Mouse (Mus musculus) common myeloid progenitor, adult 5-6 weeks (primary cell): ENCODE results near the gene Lipt1. TPM values are rescaled to one million over a fixed set of nuclear protein-coding genes. Genes with fewer than 3 reads are reported as not detected.

ENCODE experiments used
- ATAC-seq: replicated peaks from 2 replicates; pipeline ENCODE4 v1.8.0; 2016; ENCODE audit warnings: low read depth, mild to moderate bottlenecking, moderate TSS enrichment, inconsistent platforms; ENCODE audit not compliant: poor library complexity, severe bottlenecking
- total RNA-seq: library from RNA; stranded (forward); fragments of 200-1000, 187-1606 nt; gene quantifications from 2 replicates; pipeline ENCODE4 v1.2.3, GENCODE M21; 2017

Lipt1 gene
- 4.3 and 6.9 TPM in 2 replicates for total RNA-seq

DNA sequence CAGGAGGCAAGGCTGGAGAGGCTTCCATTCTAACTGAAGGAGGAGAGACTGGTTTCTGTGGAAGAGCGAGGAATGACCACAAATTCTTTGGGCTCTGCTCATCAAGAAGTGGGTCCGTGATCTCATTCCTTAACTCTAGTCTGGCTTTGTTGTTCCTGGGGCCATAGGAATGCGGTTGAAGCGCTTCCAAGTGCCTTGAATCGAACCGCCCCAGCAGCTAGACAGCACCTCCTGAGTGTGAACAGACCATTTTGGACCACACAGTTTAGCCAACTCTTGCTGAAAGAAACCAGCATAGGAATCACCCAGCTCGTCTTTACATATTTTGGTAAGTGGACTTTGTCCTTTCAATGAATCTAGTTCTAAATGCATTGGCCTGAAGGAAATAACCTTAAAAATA, at the start of gene Lipt1:
TSS of gene Lipt1 (plus strand) at position 35 of the 400 bp plus-strand sequence.
- ATAC-seq = peak; percentile 9; the same call in 1 of the 2 replicates

DNA sequence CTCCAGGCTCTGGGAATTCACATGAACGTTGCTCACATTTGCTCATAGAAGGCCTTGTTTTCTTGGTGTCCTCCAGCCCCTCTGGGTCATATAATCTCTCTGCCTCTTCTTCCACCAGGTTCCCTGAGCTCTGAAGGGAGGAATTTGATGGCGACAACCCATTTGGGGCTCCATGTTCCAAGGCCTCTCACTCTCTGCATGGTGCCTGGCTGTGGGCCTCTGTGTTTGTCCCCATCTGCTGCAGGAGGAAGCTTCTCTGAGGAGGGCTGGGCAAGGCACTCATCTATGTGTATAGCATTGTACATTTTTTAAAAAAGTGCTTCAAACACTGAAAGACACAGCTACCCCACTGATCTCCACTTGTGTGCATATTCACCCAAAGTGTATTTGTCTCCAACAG, 39.9 kb upstream of the Lipt1 start:
- no peak for ATAC-seq

DNA sequence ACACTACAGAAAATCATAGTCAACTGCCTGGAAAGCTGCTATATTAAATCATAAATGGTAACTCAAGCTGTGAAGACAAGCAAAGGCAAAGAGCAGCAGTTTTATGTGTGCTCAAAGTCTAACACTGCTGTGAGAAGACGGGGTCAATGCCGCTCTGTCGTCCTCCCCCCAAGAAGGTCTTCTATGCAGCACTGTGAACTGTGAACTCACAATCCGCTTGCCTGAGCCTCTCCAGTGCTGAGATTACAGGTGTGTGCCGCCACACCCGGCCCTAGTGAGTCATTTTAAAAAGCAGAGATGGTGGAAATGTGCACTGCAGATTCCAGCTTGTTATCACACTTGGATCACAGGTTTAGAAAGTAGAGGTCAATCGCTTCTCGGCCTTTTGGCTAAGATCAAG, 24.7 kb upstream of the Lipt1 start:
- no peak for ATAC-seq

DNA sequence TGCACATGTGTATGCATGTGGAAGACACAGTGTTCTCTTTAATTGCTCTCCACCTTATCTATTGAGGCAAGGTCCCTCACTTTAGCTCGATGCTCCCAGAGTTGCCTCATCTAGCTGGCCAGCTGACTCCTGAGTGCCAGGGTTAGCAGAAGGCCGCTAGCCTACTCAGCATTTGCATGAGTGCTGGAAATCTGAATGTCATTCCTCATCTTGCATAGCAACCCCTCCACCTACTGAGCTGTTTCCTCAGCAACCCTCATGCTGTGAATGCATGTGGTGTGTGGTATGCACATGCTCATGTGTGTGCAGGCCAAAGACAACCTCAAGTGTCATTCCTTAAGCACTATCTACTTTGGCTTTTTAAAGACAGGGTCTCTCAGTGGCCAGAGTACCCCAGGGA, 20.8 kb upstream of the Lipt1 start:
- no peak for ATAC-seq

DNA sequence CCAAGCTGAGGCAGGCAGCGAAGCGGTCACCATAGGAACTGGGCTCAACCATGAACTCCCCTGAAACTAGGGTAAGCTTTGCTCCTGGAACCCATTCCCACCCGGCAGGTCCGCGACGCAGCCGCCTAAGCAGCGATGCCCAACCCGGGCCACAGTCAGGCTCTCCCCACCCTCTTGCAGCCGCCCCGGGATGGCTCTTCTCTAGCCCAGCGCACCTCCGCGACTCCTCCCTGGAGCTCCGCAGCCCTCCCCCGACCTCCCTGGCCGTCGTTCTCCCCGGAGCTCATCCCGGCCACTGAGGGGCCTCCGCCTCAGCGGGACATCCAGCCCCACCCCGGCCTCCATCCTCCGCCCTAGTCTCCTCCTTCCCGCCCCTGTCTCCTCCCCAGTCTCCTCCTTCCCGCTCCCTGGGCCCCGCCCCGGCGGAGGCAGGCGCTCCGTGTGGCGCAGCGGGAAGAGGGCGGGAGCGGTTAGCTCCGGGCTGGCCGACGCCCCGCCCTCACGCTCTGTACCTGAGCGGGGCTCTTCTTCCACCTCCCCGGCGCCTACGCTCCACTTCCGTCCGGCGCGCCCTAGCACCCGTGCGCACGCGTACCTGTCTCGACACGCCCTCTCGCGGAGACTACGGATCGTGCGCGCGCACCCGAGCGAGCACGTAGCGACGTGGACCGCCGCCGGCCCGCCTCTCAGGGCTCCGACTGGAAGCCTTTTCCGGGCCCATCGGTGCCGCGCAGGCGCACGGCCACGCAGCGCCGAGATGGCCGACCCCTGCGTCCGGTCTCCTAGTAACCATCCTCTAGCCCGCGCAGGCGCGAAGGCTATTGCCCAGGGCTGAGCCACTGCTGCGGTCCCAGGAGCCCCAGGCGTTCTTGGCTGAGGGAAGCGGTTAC, 6.8 kb upstream of the Lipt1 start:
- peak; percentile 83 for ATAC-seq

DNA sequence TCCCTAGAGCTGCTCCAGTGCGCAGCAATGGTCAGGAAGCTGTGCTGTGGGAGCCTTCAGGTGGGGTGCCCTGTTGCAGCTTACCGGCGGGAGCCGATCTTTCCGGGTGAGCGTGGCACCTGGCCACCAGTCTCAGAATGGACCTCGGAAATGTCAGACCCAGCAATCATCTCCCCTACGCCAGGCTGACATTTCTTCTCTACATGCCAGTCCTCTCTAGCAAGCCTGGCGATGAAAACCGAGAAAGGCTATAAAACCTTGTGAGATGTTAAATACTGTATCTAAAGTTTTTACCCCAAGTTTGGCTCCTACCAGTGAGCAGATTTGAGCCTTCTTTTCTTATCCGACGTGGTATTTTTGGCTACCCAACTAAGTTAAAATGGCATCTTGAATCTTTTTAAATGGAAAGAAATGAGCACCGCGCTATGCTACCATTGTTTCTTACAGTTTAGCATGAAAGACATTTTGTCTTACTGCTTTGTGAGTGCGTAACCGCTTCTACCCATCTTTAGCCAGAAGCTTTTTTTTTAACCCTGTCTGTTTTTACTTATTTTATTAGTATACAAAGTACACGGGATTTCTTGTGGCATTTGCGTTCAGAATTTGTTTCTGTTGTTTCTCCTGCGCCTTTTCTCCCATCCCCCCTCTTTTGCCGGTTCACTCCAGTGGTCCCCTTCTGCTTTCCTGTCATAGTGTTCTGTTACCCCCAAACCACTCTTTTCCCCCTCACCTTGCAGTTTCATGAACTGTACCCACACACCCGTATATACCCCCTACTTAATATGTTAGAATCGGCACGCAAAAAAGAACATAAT, 5.9 kb upstream of the Lipt1 start:
- no peak for ATAC-seq

DNA sequence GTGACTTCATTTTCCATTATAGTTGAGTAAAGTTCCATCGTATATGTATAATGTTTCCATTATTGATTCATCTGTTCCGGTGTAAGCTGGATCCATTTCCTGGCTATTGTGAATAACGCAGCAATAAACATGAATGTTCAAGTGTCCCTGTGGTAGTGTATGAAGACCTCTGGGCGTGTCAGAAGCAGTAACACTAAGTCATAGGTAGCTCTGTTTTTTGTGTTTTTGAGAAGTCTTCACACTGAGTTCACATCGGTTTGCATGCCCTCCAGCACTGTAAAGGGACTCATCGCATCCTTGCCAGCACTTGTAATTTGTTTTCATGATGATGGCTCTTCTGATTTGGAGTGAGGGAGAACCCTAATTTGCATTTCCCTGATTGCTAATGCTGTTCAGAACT, 5.3 kb upstream of the Lipt1 start, which contains the start of gene Tsga10:
TSS of gene Tsga10 (minus strand) at position 144 of the 400 bp plus-strand sequence.
- ATAC-seq = no peak

DNA sequence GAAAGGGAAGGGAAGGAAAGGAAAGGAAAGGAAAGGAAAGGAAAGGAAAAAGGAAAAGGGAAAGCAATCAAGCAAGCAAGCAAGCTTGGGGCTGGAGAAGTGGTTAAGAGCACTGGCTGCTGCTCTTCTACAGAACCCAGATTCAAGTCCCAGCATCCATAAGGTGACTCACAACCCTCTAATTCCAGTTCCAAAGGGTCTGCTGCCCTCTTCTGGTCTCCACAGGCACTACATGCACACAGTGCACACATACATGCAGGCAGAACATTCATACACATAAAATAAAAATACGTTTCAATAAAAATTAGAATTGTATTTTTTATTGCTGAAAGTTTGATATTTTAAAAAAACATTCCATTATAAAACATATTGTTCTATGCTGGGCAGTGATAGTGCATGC, 4.5 kb upstream of the Lipt1 start:
- no peak for ATAC-seq

DNA sequence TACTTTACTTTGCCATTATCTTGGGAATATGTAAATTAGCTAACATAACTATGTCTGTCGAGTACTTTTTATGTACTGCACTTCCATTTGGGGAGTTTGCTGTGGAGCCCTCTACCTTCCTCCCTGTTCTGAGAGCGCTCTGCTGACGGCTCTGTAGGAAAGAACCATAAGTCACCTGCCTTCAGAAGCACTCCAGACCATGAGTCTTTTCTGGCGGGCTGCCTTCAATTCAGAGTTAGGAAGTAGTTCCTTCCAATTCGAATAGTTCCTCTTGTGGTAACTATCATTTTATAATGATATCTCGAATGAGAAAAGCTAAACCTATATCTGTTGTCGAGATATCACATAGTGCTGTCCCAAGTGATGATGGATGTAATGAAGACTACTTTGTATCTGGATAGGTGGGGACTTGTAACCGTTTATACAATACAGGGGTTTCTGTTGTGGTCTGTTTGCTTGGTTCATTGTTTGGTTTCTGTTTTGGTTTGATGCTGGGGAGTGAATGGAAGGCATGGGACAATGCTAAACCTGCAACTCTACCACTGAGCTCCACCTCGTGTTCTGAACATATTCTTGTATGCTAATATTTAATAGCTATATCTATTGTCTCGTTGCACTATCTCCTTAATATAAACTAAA, 3.7 kb upstream of the Lipt1 start:
- ATAC-seq = no peak

DNA sequence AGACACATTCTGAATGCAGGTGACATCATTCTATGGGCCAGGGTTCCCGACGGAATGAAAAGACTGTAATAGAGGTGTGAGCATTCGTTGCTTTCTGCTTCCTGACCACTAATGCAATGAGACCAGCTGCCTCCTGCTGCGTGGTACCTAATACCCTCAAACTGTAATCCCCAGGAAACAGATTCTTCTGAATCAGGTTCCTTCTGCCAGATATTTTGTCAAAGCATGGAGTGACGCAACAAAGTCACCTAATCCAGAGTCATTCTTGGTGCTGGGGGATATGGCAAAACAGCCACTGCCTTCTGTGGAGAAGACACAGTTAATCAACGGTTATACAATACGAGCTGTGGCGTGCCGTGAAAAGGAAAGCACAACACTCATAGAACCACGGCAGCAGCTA, 2.9 kb upstream of the Lipt1 start:
- peak; percentile 7; the same call in 1 of the 2 replicates for ATAC-seq

DNA sequence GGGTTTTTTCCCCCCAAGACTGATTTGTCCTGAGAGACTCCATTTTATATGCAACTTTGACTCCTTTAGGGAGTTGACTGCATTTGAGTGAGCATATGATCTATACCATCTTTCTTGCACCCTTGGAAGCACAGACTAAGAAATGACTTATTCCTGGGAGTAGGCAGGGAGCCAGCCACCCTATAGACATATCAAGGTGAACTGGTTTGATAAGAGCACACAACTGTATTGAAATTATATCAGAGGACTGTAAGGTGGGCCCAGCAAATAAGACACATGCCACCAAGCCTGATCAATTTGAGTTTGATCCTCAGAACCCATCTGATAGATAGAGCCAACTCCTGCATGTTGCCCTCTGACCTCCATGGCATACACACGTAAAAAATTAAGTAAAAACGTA, 2.2 kb upstream of the Lipt1 start:
- no peak for ATAC-seq

DNA sequence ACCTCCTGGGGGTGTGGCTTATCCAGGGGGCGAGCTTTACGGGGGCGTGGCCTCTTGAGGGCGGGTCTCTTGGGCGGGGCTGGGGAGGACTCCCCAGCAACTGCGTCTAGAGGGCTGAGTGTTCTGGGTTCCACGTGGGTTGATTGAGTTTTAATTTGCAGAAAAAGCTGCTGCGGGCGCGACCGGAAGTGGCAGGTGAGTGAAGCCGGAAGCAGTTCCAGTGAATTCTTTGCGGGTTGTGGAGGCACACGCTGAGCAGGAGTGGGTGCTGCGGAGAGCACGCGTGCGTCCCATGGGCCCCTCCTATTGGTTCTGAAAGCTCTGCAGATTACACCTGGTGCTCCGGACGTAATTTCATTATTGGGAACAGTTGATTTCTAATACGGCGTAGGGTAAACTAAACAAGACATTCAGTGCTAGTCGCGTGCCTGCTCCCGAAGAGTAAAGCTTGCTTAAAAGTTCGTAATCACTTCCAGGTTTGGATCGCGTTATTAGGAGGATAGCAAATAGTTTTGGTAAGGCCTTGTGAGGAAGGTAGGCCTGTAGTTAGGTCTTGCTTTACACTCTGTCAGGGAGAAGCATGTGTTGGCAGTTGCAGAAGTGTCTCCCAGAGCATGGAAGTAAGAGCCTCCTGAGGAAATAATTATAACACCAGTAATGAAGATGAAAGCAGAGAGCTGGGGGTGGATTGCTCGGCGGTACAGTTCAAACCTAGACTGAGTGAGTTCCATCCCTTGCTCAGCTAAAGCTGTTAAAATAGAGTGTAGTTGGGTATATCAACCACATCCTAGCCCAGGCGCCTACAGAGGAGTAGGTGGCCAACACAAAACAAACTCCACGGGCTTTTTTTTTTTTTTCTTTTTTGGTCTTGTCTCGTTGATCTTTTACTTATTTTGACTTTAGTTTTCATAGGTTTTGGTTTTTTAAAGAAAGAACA, 861 bp downstream of the Lipt1 start:
- peak; percentile 84 for ATAC-seq

DNA sequence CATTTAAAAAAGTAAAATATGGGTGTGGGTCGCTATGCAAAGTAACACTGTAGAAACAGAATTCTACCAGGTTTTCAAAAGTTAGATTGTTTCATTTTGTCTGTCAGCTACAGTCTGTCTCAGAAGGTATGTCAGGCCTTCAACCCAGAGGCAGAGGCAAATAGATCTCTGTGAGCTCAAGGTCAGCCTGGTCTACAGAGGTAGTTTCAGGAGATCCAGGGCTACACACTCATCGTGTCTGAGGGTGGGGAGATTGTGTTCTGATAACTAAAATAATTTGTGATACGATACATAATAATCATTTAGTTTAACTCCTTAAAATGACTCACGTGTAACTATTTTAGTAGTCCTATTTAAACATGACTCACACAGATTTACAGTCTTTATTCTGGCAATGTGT, 1.6 kb downstream of the Lipt1 start:
- ATAC-seq = no peak

DNA sequence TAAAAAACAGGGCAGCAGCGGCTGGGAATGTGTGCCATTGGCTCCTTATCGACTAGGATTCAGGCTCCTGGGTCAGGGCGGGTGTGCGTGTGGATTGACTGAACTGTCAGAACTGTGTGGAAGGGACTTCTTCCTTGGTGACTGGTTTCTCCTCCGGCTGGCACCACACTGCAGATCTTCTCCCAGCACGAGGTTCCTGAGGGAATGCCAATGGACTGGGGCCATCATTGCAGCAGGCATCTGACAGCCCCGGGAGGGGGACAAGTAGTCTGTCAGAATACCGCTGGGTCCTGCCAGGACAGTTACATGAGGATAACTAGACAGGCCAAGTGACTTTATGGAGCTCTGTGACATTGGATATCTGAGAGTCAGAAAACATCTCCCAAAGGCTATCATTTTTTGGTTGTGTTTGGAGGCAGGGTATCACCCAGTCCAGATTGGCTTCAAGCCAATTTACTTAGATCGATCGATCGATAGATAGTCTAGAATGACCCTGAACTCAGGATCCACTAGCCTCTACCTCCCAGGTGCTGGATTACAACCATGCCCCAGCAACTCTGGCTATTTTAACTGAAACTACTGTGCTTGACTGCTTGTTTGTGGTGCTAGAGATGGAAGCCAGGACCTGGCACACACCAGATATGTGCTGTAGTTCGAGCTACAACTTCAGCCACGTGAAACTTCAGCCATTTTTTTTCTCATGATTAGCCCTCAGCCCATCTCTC, 6.4 kb downstream of the Lipt1 start:
- no peak for ATAC-seq

DNA sequence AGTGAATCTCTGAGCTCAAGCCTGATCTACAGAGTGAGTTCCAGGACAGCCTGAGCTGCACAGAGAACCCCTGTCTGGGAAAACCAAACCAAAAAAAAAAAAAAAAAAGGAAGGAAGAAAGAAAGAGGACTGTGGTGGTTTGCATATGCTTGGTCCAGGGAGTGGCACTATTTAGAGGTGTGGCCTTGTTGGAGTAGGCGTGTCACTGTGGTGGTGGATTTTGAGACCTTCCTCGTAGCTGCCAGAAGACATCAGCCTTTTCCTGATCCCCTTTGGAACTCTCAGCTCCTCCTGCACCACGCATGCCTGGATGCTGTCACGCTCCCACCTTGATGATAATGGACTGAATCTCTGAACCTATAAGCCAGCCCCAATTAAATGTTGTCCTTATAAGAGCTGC, 11.9 kb downstream of the Lipt1 start:
- ATAC-seq = no peak

DNA sequence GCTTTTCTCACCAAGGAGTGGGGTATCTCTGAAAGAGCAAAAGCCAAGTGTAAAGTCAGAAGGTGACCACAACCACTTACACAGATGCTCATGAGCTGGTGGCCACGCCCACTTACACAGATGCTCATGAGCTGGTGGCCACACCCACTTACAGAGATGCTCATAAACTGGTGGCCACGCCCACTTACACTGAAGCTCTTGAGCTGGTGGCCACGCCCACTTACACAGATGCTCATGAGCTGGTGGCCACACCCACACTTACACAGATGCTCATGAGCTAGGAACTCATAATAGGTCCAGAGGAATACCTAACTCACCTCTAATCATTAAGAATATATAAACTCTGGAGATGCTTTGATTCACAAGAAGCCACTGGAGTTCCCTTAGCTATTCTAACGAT, 12.9 kb downstream of the Lipt1 start:
- peak; percentile 56; the same call in 1 of the 2 replicates for ATAC-seq

DNA sequence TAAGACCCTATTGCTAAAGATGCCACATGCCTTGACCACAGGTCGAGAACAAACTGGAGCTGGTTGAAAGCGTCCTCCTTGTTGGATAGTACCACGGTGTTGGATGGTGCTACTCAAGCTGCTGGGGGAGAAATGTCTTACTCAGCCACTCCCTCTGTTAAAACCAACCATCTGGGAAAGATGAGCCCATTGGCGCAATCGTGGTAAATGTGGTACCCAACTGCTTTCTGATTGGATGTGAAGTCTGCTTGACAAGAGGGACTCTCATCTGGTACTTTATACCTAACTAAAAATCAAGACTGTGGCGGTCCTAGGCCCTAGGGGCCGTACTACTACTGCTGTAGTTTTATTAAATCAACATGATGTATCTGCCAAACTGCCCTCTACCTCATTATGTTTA, 17.7 kb downstream of the Lipt1 start:
- no peak for ATAC-seq

DNA sequence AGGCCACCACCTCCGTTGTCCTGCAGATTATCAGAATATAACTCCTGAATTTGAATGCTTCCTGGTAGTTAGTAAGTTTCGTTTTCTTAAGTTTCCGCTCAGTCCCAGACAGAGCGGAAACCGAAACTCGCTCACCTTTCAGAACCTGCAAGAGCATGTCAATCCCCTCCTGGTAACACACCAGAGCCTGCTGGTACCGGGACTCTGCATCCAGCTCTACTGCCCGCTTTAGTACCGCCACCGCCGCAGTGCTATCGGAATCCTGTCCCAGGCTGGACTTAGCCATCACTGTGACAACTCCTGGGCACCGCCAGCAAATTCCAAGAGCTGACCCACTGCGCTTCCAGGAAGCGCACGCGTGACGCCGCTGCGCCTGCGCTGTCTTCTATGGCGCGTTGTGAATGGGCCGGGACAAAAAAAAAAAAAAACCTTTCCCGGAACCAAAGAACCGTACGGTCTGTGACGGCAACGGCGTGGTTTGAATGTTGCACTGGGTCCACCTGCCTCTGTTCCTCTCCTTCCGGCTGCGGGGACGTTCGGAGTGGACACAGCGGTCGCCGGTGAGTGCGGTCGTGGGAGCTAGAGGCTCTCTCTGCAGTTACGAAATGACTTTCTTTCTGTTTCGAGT, 18.6 kb downstream of the Lipt1 start, which contains the start of the genes Mitd1 and Mrpl30:
TSS of gene Mitd1 (minus strand) at position 387 of the 628 bp plus-strand sequence.
TSS of gene Mrpl30 (plus strand) at position 453 of the 628 bp plus-strand sequence.
- ATAC-seq = peak; percentile 94
